Mouse (Mus musculus) liver, embryonic 16.5 days (tissue): ENCODE data around the gene Fmo5. TPM values are rescaled to one million over a fixed set of nuclear protein-coding genes. Genes with fewer than 3 reads are reported as not detected.

Experiments
- ATAC-seq: fragments of 200-750 bp; cut with Nextera tagmentation; 2 replicates; pipeline ENCODE4 v1.8.0; 2017; ENCODE audit warnings: low read depth, mild to moderate bottlenecking, moderate number of reproducible peaks, moderate library complexity
- H3K27ac ChIP-seq: fragments of 300-500 bp; sonication (generic); 2 replicates; pipeline ENCODE4 v1.5.1; 2014; ENCODE audit warnings: mild to moderate bottlenecking, low read length
- H3K27me3 ChIP-seq: fragments of 300-500 bp; sonication (generic); 2 replicates; pipeline ENCODE4 v1.6.1; 2014; ENCODE audit warnings: low read depth, low read length, mixed read lengths; ENCODE audit not compliant: control insufficient read depth, insufficient read depth
- H3K36me3 ChIP-seq: fragments of 300-500 bp; sonication (generic); 2 replicates; pipeline ENCODE4 v1.6.1; 2014; ENCODE audit warnings: mild to moderate bottlenecking; ENCODE audit not compliant: control insufficient read depth, insufficient read depth
- H3K4me1 ChIP-seq: fragments of 300-500 bp; sonication (generic); 2 replicates; pipeline ENCODE4 v1.6.1; 2014; ENCODE audit warnings: low read depth, low read length, mixed read lengths; ENCODE audit not compliant: control insufficient read depth
- H3K4me2 ChIP-seq: fragments of 300-500 bp; sonication (generic); 2 replicates; pipeline ENCODE4 v1.6.1; 2014; ENCODE audit warnings: low read depth, low read length, mixed read lengths
- H3K4me3 ChIP-seq: fragments of 300-500 bp; sonication (generic); 2 replicates; pipeline ENCODE4 v1.5.1; 2014; ENCODE audit warnings: low read depth, mild to moderate bottlenecking, low read length
- H3K9ac ChIP-seq: fragments of 300-500 bp; sonication (generic); 2 replicates; pipeline ENCODE4 v1.6.1; 2014; ENCODE audit warnings: low read depth, low read length
- H3K9me3 ChIP-seq: fragments of 300-500 bp; sonication (generic); replicated peaks from 2 replicates; pipeline ENCODE4 v1.6.1; 2016; ENCODE audit warnings: low read length; ENCODE audit not compliant: control insufficient read depth
- WGBS: fragments of 180-500 bp; shearing (Covaris S2); extraction: QIAGEN DNeasy Blood & Tissue Kit; methylation state at CpG from one replicate; pipeline ENCODE4 v1.1.7; 2014; ENCODE audit not compliant: insufficient replicate concordance; 5-methylcytosine and 5-hydroxymethylcytosine counted together
- polyA plus RNA-seq: library from polyadenylated mRNA; unstranded; fragments of >200 nt; fragmentation: Nextera tagmentation; extraction: Ambion mirVana; gene quantifications from 2 replicates; pipeline ENCODE4 v1.2.1, GENCODE M21; 2015

Fmo5 gene
- polyA plus RNA-seq, 1 experiment from 2014 or later, result 24.9 TPM

DNA sequence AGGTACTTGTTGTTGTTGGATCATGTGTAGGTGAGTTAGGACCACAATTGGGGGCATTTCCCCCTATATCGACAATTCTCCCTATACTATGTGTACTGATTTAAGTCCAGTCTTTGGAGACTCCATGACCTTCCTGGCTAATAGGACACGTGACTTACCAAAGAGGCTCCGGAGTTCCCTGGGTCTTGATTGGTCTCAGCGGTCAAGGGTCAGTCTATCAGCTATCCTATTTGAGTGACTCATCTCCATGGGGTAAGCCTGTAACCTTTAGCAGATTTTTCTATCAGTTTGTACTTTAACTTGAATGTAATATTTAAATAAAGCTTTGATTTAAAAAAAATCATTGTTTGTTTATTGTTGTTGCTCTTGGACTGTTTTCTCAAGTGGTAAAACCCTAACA lies 7.9 kb upstream of the Fmo5 start:
- WGBS, result 65% methylated on average over 4 of the region's 4 CpGs
- no peaks in the 10 kb centered on the region for H3K36me3 ChIP-seq
- H3K9me3 ChIP-seq, result no peaks in the 10 kb centered on the region
- H3K27me3 ChIP-seq, result no peaks in the 10 kb centered on the region
- no peak overlapping the region for H3K27ac ChIP-seq
- ATAC-seq, result no peak
- no peak overlapping the region for H3K4me3 ChIP-seq
- no peak overlapping the region for H3K4me2 ChIP-seq
- no peaks in the 10 kb centered on the region for H3K4me1 ChIP-seq
- no peak overlapping the region for H3K9ac ChIP-seq

DNA sequence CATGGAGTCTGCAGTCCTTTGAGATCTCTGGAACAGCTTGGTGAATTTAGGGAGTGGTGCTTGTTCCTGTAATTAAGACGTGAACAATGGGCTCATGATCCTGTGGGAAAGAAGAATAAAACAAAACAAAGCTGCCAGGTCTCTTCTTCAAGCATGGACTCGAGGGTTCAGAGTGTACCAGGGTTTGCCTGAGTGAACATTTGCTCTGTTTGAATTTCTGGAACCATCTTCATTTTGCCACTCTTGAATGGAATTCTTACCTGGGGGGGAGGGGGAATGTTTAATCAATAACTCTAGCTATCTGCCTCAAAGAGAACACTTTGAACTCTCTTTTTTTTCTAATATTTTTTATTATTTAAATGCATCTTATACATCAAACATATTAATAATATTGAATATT lies 4.0 kb upstream of the Fmo5 start:
- Histone ChIP-seq H3K27me3 (no peaks in the 10 kb centered on the region), H3K9ac (no peak overlapping the region), H3K4me3 (no peak overlapping the region), H3K4me1 (peaks cover 11% of the 10 kb centered on the region), H3K9me3 (no peaks in the 10 kb centered on the region), H3K36me3 (no peaks in the 10 kb centered on the region), H3K4me2 (no peak overlapping the region), H3K27ac (no peak overlapping the region)
- 34% methylated on average over 2 of the region's 2 CpGs for WGBS
- ATAC-seq, result no peak

DNA sequence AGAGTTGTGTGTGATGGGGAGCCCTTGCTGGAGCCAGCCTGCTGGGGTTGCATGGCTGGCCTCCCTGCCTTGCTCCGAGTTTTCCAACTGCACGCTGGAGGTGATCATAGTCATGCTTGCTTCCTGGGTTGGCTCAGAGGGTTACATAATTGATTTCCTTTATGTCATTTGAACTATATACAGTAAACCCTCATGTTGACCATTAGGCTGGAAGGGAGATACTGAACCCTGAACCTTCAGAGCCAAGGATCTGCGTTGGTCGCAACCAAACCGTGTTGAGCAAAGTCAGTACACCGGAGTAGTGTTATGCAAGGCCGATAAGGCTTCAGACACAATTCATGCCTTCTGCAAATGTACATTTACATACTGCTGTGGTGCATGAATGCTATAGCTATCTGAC lies 711 bp upstream of the Fmo5 start:
- peak overlapping the region; percentile 66 for H3K9ac ChIP-seq
- no peaks in the 10 kb centered on the region for H3K36me3 ChIP-seq
- ATAC-seq, result peak; percentile 62
- peaks cover 11% of the 10 kb centered on the region for H3K4me1 ChIP-seq
- peak overlapping the region; percentile 71 for H3K4me2 ChIP-seq
- peak overlapping the region; percentile 69 for H3K4me3 ChIP-seq
- no peaks in the 10 kb centered on the region for H3K9me3 ChIP-seq
- peak overlapping the region; percentile 88 for H3K27ac ChIP-seq
- H3K27me3 ChIP-seq, result no peaks in the 10 kb centered on the region
- WGBS, result 66% methylated on average over 7 of the region's 7 CpGs

DNA sequence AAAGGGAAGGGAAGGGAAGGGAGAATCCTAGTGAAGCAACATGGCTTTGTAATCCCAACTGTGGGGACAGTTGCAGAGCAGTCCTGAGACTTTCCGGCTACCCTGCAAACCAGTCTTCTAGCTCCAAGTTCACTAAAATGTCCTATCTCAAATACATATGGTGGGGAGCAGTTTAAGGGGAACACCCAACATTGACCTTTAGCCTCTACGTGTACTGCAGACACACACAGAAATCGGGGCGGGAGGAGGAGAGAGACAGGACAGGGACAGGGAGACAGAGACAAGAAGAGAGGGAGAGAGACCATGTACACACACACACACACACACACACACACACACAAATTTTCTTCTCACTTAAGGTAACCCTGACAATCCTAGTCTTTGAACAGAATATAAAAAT lies 1.3 kb downstream of the Fmo5 start:
- Histone ChIP-seq H3K9ac (no peak overlapping the region), H3K27ac (peak overlapping the region; percentile 9; the same call in 1 of the 2 replicates), H3K9me3 (no peaks in the 10 kb centered on the region), H3K36me3 (no peaks in the 10 kb centered on the region), H3K27me3 (no peaks in the 10 kb centered on the region), H3K4me1 (peaks cover 11% of the 10 kb centered on the region), H3K4me2 (peak overlapping the region; percentile 71; the same call in 1 of the 2 replicates), H3K4me3 (0 out of 2 replicates have a peak overlapping the region, but pooled peaks have one; percentile 17)
- ATAC-seq, result no peak
- 56% methylated on average over 4 of the region's 4 CpGs for WGBS

DNA sequence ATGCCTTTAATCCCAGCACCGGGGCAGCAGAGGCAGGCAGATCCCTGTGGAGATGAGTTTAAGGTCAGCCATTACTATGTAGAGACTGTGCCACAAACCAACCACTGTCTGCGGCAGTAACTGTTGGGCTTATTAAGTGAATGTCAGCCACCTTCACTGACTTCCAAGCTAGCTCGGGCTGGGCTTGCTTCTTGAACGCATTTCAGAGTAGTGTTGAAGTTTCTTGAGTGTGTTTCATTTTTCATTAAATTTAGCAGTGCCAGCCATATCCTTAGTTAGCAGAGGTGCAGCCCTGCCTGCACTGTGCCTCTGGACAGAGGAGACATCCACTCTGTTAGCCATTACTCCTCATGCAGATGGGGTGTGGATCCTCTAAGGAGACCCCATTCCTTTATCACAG lies 2.1 kb downstream of the Fmo5 start:
- Histone ChIP-seq H3K27me3 (no peaks in the 10 kb centered on the region), H3K4me1 (peaks cover 11% of the 10 kb centered on the region), H3K27ac (peak overlapping the region; percentile 18; the same call in 1 of the 2 replicates), H3K9ac (no peak overlapping the region), H3K9me3 (no peaks in the 10 kb centered on the region), H3K36me3 (no peaks in the 10 kb centered on the region), H3K4me2 (no peak overlapping the region), H3K4me3 (no peak overlapping the region)
- 74% methylated on average over 4 of the region's 4 CpGs for WGBS
- no peak for ATAC-seq

DNA sequence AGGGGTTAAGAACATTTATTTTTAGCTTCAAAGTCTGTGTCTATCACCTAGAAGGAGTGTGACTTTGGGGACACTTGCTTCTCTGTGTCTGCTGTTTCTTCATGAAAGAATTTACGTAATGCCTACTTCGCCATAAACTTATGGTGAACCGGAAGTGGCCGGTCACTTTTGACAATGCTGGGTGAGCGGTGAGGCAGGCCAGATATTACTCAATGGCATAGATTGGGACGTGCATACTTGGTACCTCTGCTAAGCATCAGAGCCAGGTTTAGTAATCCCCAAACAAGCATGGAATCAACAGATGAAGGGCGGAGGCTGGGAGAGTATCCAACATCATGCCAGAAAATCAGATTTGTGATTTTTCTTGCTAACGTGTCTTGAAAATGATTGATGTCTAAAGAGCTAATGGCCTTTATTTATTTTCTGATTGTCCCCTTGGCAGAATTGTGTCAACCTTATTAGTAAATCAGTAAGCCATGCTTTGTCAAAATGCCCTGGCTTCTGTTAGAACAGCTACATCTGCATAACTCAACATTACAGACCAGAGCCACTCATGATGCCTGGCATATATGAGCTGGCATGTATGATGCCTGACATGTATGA lies 2.8 kb downstream of the Fmo5 start:
- Histone ChIP-seq H3K9me3 (no peaks in the 10 kb centered on the region), H3K9ac (no peak overlapping the region), H3K4me3 (no peak overlapping the region), H3K4me1 (peaks cover 11% of the 10 kb centered on the region), H3K36me3 (no peaks in the 10 kb centered on the region), H3K27ac (no peak overlapping the region), H3K4me2 (no peak overlapping the region), H3K27me3 (no peaks in the 10 kb centered on the region)
- no peak for ATAC-seq
- 71% methylated on average over 8 of the region's 8 CpGs for WGBS

DNA sequence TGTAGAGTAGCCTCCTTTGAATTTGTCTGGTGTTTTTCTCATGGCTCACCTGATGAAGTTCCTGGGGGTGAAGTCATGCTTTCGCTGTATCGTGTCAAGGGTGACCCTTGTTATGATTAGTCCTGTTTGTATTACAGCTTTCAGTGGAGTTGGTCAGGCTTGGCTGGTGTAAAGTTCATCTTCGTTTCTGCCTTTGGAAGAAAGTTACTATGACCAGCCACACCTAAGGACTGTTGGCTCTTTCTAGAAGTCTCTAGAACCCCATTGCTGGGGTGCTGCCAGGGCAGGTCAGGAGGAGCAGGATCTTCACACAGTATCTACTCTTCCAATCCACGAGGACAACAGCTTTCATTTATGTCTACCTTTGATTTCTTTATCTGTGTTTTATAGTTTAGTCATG lies 4.9 kb downstream of the Fmo5 start:
- no peaks in the 10 kb centered on the region for H3K27me3 ChIP-seq
- no peaks in the 10 kb centered on the region for H3K9me3 ChIP-seq
- 54% methylated on average over 4 of the region's 4 CpGs for WGBS
- no peaks in the 10 kb centered on the region for H3K36me3 ChIP-seq
- no peak overlapping the region for H3K9ac ChIP-seq
- no peak for ATAC-seq
- H3K4me2 ChIP-seq, result no peak overlapping the region
- H3K27ac ChIP-seq, result no peak overlapping the region
- H3K4me3 ChIP-seq, result no peak overlapping the region
- peaks cover 8% of the 10 kb centered on the region for H3K4me1 ChIP-seq

DNA sequence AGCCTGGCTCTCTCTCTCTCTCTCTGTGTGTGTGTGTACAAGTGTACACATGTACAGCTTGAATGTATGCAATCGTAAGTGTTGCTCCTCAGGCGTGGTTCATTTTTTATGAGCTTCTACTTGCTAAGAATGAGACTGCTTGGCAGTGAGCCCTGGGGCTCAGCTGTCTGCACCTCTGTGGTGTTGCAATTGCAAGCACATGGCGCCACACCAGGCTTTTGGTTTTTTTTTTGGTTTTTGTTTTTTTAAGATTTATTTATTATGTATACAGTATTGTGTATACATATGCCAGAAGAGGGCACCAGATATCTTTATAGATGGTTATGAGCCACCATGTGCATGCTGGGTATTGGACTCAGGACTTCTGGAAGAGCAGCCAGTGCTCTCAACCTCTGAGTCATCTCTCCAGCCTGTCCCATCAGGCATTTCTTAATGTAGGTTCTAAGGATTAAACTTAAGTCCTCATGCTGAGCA lies 5.7 kb downstream of the Fmo5 start:
- H3K4me1 ChIP-seq, result peaks cover 2% of the 10 kb centered on the region
- H3K4me3 ChIP-seq, result no peak overlapping the region
- no peak for ATAC-seq
- WGBS, result 44% methylated on average over 3 of the region's 3 CpGs
- H3K9ac ChIP-seq, result no peak overlapping the region
- H3K36me3 ChIP-seq, result no peaks in the 10 kb centered on the region
- no peak overlapping the region; the same call in 1 of the 2 replicates for H3K27ac ChIP-seq
- no peak overlapping the region for H3K4me2 ChIP-seq
- no peaks in the 10 kb centered on the region for H3K27me3 ChIP-seq
- no peaks in the 10 kb centered on the region for H3K9me3 ChIP-seq

DNA sequence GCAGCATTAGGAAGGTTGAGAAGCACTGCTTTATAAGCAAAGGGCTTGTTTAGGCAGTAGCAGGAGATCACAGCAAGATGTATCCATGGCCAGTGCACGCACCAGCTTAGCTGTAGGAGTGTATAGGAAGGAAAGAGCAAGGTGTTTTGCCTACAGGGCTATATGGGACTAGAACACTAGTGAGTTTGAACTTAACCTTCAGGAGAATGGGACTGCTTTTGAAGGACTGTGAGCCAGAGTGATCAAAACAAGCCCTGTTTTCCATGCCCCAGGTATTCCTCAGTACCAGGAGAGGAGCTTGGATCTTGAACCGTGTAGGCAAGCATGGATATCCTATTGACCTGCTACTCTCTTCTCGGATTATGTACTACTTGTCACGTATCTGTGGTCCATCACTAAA lies 12.8 kb downstream of the Fmo5 start:
- Histone ChIP-seq H3K27ac (no peak overlapping the region), H3K27me3 (no peaks in the 10 kb centered on the region), H3K9ac (no peak overlapping the region), H3K4me3 (no peak overlapping the region), H3K4me1 (no peaks in the 10 kb centered on the region), H3K9me3 (no peaks in the 10 kb centered on the region), H3K4me2 (no peak overlapping the region), H3K36me3 (no peaks in the 10 kb centered on the region; the same call in 1 of the 2 replicates)
- no peak for ATAC-seq
- 69% methylated on average over 4 of the region's 4 CpGs for WGBS
